Mouse (Mus musculus) regulatory T cell (primary cell): Measurements from ENCODE around the gene Pde4c.

Experiments used
- in situ Hi-C: fragments of 300-600 bp; cut with MboI, MseI; formaldehyde crosslinking; loops from one replicate; pipeline ENCODE4 v1.15.1; 2025; ENCODE audit warnings: high pct_unique_total_duplicates

Gene Pde4c

DNA sequence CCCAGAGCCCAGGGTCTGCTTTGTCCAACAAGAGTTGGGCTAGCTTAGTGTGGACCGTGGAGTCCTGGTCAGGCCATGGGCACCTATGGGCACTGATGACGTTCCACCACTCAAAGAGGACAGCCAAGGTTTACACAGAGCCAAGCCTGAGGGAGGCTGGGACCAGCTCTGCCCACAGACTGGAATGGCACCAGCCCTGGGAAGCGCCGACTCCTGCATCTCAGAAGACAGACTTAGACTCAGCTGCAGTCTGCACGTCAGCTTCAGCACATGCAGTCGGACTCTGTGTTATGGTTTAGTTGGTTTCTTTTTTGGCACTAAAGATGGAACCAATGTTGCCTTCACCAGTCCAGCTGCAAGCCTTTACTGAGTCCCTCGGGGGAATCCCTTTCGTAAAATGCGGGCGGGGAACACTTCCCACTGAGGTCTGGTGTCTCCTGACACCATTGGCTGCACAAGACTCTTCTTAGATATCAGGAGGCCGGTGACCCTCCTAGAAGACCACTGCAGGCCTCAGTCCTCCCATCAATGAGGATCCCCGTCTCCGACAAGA lies 26.7 kb downstream of the Pde4c start:
- in situ Hi-C loops = no loop called here

DNA sequence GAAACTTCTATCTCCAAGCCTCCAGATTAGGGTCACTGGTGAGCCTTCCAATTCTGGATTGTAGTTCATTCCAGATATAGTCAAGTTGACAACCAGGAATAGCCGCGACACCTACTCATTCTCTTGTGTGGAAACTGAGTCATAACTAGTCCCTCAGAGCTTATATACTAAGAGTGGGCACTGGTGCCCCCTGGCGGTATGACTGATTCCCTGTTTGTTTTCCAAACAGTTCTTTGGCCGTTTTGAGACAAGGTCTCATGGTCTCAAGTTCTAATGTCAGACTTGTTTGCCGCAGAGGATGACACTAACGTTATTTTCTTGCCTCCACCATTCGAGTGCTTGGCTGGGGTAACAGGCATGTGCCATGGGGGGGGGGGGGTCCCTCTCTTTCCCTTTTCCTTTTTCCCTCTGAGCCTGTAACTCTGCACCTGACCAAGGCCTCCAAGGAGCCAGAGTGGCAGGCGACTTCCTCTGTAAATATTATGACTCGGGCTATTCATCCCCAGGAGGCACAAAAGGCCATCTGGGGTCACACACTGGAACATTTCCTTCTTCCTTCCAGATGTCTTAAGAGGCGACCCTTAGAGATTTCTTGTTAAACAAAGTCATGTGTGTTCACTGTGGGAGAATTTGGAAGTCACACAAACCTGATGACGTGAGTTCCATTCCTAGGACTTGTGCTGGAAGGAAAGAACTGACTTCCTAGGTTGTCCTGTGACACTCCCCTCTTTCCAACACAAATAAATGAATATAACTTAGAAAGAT lies 28.7 kb downstream of the Pde4c start:
- in situ Hi-C loops = no loop called here

DNA sequence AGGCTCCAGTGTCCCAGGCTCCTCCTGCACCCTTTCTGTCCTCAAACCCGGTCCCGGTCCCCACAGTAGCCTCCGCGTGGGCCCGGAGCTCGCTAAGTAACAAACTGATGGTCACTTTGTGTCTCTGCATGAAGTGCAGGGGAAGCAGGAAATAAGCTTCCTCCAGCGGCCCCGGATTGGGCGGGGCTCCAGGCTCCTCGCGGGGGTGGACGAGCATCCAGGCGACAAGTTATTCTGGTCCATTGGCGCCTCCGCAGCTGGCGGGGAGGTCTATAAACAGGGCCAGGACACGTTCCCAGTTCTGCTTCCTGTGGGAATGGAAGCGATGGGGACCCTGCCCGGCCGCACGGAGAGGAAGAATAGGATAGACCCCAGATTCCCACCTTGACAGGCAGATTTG lies 29.6 kb downstream of the Pde4c start:
- in situ Hi-C loops = no loop called here

- in situ Hi-C loops = no loop called here
These were observed 30.7 kb downstream of the Pde4c start, which contains the start of gene Rab3a for GRCm38 (mm10) chr8:70754043-70754870. Rab3a (plus strand) TSS chr8:70754679.

- in situ Hi-C loops = no loop called here
These were observed 31.5 kb downstream of the Pde4c start for GRCm38 (mm10) chr8:70754871-70755660.

DNA sequence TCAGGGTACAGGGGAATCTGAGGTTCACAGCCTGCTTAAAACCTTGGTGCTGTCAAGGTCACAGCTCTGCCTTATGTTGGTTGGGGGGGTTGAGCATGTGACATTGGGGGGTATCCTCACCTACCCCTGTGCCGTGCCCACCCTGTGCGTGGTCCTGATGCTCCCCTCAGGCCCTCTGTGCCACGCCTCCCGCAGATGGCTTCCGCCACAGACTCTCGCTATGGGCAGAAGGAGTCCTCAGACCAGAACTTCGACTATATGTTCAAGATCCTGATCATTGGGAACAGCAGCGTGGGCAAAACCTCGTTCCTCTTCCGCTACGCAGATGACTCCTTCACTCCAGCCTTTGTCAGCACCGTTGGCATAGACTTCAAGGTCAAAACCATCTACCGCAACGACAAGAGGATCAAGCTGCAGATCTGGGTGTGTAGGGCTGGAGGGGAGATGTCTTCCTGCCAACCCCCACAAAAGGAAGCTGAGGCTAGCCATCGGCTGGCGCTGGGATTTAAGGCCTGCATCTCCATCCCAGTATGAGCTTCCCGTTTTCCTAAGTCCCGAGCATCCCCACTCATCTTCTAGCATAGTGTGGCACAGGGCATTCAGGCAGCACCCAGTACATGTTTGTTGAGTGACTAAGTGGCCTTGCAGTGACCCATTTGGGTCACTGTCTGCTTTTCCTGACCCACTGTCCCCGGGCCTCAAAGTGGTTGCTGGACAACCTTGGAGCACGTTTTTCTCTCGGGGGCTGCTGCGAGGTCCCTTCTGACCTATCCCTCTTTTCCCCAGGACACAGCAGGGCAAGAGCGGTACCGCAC lies 32.3 kb downstream of the Pde4c start:
- in situ Hi-C loops = no loop called here

- in situ Hi-C loops = no loop called here
These were observed 33.0 kb downstream of the Pde4c start for GRCm38 (mm10) chr8:70756476-70757040.

DNA sequence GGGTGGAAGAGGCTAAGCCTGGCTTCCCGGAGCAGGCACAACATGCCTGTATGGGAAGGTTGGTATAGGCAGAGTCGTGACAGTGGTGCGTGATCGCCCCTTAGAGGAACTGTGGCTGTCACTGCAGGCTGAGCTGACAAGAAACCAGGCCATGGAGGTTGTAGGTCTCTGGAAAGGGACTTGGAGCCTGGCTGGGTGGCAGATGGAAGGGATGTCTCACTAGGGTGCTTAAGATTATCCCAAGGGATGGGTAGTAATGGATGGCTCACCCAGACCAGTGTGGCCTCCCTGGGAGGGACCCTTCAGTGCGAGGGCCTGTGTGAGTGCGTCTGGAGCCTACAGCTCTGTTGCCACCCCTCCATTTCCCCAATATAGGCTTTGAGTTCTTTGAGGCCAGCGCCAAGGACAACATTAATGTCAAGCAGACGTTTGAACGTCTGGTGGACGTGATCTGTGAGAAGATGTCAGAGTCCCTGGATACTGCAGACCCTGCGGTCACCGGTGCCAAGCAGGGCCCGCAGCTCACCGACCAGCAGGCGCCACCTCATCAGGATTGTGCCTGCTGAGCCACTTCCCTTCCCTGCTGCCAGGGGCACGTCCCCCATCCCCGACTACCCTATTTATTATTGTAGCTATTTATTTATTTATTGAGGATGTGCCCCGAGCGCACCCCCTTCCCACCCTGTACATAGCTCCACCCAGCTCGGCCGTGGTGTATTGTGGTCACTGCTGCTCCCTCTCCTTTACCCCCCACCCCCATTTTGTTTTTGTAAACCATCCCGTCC lies 34.2 kb downstream of the Pde4c start:
- in situ Hi-C loops = no loop called here

GRCm38 (mm10) chr8:70758308-70758615 lies 34.7 kb downstream of the Pde4c start:
- in situ Hi-C loops = no loop called here

- in situ Hi-C loops = no loop called here
These were observed 35.4 kb downstream of the Pde4c start for GRCm38 (mm10) chr8:70758616-70759561.

GRCm38 (mm10) chr8:70760350-70760749 lies 36.8 kb downstream of the Pde4c start:
- in situ Hi-C loops = loop anchor here (10.0 kb wide), 1 partner anchor 514 kb away; the partner anchor contains the start of genes Haus8 and Myo9b

- in situ Hi-C loops = loop anchor here (10.0 kb wide), 1 partner anchor 514 kb away; the partner anchor contains the start of genes Haus8 and Myo9b
These were observed 37.4 kb downstream of the Pde4c start, which contains the start of gene Mpv17l2 for GRCm38 (mm10) chr8:70760775-70761406. Mpv17l2 (minus strand) TSS chr8:70760946.

GRCm38 (mm10) chr8:70762118-70762517 lies 38.6 kb downstream of the Pde4c start:
- in situ Hi-C loops = loop anchor here (10.0 kb wide), 1 partner anchor 513 kb away; the partner anchor contains the start of genes Haus8 and Myo9b

GRCm38 (mm10) chr8:70763354-70763753 lies 39.8 kb downstream of the Pde4c start:
- in situ Hi-C loops = loop anchor here (10.0 kb wide), 1 partner anchor 511 kb away; the partner anchor contains the start of genes Haus8 and Myo9b

- in situ Hi-C loops = loop anchor here (10.0 kb wide), 1 partner anchor 511 kb away; the partner anchor contains the start of genes Haus8 and Myo9b
These were observed 40.5 kb downstream of the Pde4c start for GRCm38 (mm10) chr8:70764026-70764425.

DNA sequence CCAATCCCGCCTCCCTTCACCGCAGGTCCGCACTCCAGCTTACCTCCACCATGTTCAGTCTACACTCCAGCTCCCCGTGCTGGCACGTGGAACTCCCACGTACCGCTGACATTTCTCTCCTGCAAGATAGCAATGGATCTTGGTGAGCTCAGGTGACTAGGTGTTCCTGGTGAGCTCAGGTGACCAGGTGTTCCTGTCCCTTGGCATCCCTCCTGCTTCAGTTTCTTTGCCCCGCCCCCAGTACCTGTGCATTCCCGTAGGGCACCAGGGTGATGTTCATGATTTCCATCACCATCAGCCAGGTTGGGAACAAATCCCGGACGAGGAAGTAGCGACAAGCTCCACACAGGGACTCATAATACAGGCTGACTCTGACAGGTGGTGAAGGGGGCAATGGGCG lies 41.2 kb downstream of the Pde4c start:
- in situ Hi-C loops = loop anchor here (5.0 to 10.0 kb wide), 2 partner anchors 78 to 510 kb away; partner anchors contain the start of genes Haus8 and Myo9b

DNA sequence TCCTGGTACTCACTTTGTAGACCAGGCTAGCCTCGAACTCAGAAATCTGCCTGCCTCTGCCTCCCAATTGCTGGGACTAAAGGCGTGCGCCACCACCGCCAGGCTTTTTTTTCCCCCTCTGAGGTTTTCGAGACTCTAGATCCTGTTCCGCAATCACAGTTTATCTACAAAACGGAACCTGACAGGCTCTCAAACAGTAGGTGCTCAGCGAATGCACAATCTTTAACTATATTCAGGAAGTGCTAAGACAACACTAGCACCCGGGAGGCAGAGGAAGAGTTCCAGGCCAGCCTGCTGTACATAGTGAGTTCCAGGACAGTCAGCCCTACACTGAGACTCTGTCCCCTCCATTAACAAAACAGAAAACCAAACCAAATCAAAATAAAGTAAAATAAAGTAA lies 41.8 kb downstream of the Pde4c start:
- in situ Hi-C loops = loop anchor here (5.0 to 10.0 kb wide), 2 partner anchors 77 to 509 kb away; partner anchors contain the start of genes Haus8 and Myo9b
